Mouse (Mus musculus): Measurements from ENCODE around the gene Adamts14. TPM values are rescaled to one million over a fixed set of nuclear protein-coding genes. Genes with fewer than 3 reads are reported as not detected.

Gene Adamts14
- polyA plus RNA-seq, 1 experiment from 2014 or later, result 1.9 TPM

DNA sequence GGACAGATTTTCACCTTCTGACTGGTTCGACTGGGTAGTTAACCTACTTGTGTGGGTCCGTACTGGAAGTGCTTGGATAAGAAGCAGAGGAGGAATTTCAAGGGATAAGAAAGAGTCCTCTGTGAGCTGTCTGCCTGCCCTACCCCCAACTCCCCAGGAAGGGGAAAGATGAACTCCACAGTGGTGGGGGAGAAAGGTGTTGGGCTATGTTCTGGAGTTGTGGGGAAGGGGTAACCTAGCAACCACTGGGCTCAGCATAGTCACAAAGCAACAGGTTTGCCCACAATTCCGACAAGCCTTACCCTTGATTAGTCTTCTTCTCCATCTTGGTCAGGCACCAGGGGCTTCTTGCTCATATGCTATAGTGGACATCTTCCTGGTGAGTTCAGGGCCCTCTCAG lies 101.6 kb downstream of the Adamts14 start, which contains the start of gene Tbata:
Gene Tbata (plus strand): TSS at position 301 of the 400 bp plus-strand sequence.
- Histone ChIP-seq H3K4me3 (replicated peaks) (no peak within 1 kb of the TSS), H3K27me3 (peaks cover 22% of the 10 kb centered on the region), H3K36me3 (no peaks in the 10 kb centered on the region), H3K4me1 (peaks cover 12% of the 10 kb centered on the region), H3K9ac (no peak within 1 kb of the TSS), H3K27ac (no peak within 1 kb of the TSS), H3K9me3 (replicated peaks) (no peaks in the 10 kb centered on the region), H3K4me2 (no peak within 1 kb of the TSS)
- WGBS, result 74% methylated on average over 3 of the region's 3 CpGs
- ATAC-seq (replicated peaks; ENCODE audit: low FRiP score), result no peak

DNA sequence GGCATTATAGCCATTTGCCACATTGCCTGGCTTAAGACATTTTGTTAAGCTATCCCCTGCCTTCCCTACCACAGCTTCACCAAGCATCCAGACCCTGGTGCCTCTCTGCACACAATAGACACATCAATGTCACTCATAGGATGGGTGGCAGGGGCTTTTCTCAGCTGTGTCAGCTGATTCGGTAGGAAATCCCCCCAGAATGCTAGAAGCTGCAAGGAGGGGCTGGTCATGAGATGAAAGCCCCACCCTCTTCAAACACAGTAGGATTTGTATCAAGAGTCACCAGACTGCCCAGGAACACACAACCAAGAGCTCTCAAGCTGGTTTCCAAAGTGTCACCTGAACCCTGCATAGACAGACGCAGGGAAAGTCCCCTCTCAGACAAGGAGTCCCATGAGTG lies 104.8 kb downstream of the Adamts14 start:
- 72% methylated on average over 2 of the region's 2 CpGs for WGBS
- ATAC-seq (replicated peaks; ENCODE audit: low FRiP score), result no peak
- Histone ChIP-seq H3K9ac (no peak overlapping the region), H3K27me3 (0 out of 2 replicates have a peak, but pooled peaks cover 3% of the 10 kb centered on the region), H3K4me2 (no peak overlapping the region), H3K4me1 (no peaks in the 10 kb centered on the region), H3K36me3 (no peaks in the 10 kb centered on the region), H3K9me3 (replicated peaks) (no peaks in the 10 kb centered on the region), H3K4me3 (replicated peaks) (no peak overlapping the region), H3K27ac (no peak overlapping the region)

DNA sequence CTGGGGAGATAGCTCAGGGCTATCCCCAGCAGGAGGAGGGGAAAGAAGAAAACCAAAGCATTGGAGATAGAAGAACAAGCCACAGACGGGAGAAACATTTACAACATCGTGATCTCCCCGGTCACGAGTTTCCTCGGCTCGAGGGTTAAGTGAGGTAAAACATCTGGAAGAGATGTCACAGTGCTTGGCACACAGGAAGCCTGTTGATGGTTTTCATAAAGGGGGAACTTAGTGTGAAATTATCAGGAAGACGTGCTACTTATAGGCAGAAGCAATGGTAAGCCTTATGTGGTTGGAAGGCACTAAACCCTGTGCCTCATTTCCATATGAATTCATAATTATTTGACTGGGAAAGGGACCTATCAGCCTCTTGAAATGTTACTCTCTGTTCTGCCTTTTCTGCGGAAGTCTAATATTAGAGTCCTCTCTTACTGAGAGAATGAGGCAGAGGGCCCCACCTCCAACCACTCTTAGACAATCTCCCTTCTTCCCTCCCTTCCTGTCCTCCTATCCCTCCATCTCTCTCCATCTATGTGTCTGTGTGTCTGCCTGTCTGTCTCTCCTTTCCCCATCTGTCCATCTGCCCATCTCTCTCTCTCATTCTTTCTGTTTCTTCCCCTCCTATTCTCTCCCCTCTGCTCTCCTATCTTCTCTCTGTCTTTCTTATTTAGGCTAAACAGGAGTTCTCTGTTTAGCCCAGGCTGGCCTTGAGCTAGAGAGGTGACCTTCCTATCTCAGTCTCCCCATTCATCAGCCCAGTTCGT lies 105.7 kb downstream of the Adamts14 start:
- Histone ChIP-seq H3K36me3 (no peaks in the 10 kb centered on the region), H3K9ac (no peak overlapping the region), H3K4me3 (replicated peaks) (no peak overlapping the region), H3K27me3 (0 out of 2 replicates have a peak, but pooled peaks cover 3% of the 10 kb centered on the region), H3K4me2 (no peak overlapping the region), H3K4me1 (no peaks in the 10 kb centered on the region), H3K27ac (no peak overlapping the region), H3K9me3 (replicated peaks) (no peaks in the 10 kb centered on the region)
- no peak for ATAC-seq (replicated peaks; ENCODE audit: low FRiP score)
- WGBS, result 37% methylated on average over 9 of the region's 9 CpGs

DNA sequence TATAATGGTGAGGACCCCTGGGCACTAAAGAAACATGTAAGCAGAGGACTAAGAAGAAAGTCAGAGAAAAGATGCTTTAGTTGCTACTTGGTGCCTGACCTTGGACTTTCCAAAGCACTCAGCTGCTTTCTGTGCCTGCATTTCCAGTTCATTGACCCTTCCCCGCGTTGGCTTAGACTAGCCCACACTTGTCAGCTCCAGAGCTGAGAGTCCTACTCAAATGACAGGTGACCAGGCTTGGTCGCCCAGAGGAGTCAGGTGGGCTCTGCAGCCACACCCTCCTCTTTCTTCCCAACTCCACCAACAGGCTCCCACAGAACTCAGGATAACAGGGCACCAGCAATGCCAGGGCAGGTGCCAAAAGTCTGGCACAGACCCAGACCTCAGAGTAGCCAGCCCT lies 110.9 kb downstream of the Adamts14 start:
- ATAC-seq (replicated peaks; ENCODE audit: low FRiP score), result no peak

DNA sequence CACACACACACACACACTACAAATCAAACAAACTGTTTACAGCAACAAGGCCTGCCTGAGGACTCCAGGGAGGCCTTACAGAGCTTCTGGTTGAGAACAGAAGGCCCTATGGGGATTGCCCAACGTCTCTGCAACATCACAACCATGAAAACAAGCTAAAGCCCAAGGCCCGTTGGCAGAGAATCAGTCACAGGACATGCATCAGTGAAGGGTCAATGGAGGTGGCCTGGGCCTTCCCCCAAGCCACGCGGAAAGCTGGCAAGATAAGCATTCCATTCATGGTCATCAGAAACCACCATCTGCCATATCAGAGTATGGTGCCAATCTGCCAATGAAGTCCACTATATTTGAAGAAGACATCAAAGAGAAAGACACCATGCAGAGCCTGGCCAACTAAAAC lies 112.6 kb downstream of the Adamts14 start:
- 67% methylated on average over 4 of the region's 4 CpGs for WGBS
- H3K36me3 ChIP-seq, result no peaks in the 10 kb centered on the region
- H3K4me3 ChIP-seq (replicated peaks), result no peak overlapping the region
- no peak overlapping the region for H3K4me2 ChIP-seq
- no peaks in the 10 kb centered on the region for H3K9me3 ChIP-seq (replicated peaks)
- no peak for ATAC-seq (replicated peaks; ENCODE audit: low FRiP score)
- no peaks in the 10 kb centered on the region for H3K27me3 ChIP-seq
- H3K4me1 ChIP-seq, result no peaks in the 10 kb centered on the region
- no peak overlapping the region for H3K9ac ChIP-seq
- H3K27ac ChIP-seq, result no peak overlapping the region

More for the DNA sequence above, 110.9 kb downstream of the Adamts14 start:
- H3K27me3 ChIP-seq, result no peaks in the 10 kb centered on the region
- H3K36me3 ChIP-seq, result no peaks in the 10 kb centered on the region
- H3K9ac ChIP-seq, result no peak overlapping the region
- H3K9me3 ChIP-seq (replicated peaks), result no peaks in the 10 kb centered on the region
- H3K4me2 ChIP-seq, result no peak overlapping the region
- no peak overlapping the region for H3K4me3 ChIP-seq (replicated peaks)
- no peak overlapping the region for H3K27ac ChIP-seq
- 28% methylated on average over 3 of the region's 3 CpGs for WGBS
- H3K4me1 ChIP-seq, result no peaks in the 10 kb centered on the region

DNA sequence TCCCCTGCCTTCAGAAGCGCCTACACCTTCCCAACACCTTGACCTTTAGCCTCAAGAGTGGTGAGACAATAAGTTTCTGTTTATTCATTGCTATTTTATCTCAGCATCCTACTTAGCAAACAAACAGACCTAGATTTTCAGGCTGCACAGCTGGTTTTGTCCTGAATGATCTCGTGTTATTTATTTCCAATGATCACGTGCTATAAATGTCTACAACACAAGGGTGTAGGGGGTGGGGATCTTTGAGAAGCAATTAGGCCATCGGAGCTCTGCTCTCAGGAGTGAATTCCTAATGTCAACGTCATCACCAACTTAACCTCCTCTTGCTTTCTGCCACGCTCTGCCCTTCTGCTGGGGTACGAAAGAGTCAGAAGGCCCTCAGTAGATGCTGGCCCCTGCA lies 113.1 kb downstream of the Adamts14 start:
- Histone ChIP-seq H3K36me3 (no peaks in the 10 kb centered on the region), H3K9ac (no peak overlapping the region), H3K9me3 (replicated peaks) (no peaks in the 10 kb centered on the region), H3K4me1 (no peaks in the 10 kb centered on the region), H3K27me3 (no peaks in the 10 kb centered on the region), H3K4me3 (replicated peaks) (no peak overlapping the region), H3K4me2 (no peak overlapping the region), H3K27ac (no peak overlapping the region)
- ATAC-seq (replicated peaks; ENCODE audit: low FRiP score), result no peak
- WGBS, result 73% methylated on average over 7 of the region's 7 CpGs

DNA sequence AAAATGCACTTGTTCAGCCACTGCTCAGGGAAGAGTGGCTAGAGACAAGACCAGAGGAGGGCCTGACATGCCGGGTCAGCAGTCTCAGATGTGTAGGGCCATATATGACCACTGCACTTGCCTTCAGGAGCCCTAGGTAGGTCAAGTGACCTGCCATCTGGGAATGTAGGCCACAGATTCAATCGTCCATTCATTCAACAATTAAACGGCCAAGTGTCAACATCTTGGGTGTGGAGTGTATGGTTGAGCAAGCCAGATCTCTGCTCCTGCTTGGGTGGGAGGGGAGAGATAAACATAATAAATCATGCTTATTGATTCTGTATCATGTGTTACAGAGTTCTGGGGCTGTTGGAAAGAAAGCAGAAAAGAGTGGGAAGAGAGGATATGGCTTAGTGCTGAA lies 114.6 kb downstream of the Adamts14 start:
- H3K27me3 ChIP-seq, result no peaks in the 10 kb centered on the region
- peak; percentile 56; the same call in 1 of the 2 replicates for ATAC-seq (replicated peaks; ENCODE audit: low FRiP score)

DNA sequence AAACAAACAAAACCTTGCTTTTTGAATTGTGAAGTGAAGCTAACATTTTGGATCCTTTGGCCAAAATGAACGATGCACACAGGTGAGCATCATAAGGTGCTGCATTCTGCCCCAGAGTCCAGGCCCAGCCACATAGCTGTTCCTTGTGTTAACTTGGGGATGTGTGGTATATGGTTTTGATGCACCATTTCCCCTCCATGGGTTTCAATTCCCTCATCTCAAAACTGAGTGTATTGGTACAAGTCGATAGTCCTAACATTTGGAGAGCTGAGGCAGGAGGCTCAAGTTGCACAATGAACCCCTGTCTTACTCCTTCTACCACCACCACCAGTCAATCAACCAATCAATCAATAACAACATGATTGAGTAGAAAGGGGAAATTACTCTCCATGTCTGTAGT lies 116.8 kb downstream of the Adamts14 start:
- Histone ChIP-seq H3K9ac (no peak overlapping the region), H3K4me2 (no peak overlapping the region), H3K4me1 (no peaks in the 10 kb centered on the region), H3K9me3 (replicated peaks) (no peaks in the 10 kb centered on the region), H3K27ac (no peak overlapping the region), H3K36me3 (no peaks in the 10 kb centered on the region), H3K27me3 (no peaks in the 10 kb centered on the region), H3K4me3 (replicated peaks) (no peak overlapping the region)
- ATAC-seq (replicated peaks; ENCODE audit: low FRiP score), result no peak
- WGBS, result 89% methylated on average over 2 of the region's 2 CpGs

More for the DNA sequence above, 114.6 kb downstream of the Adamts14 start:
- no peaks in the 10 kb centered on the region for H3K9me3 ChIP-seq (replicated peaks)
- H3K4me1 ChIP-seq, result no peaks in the 10 kb centered on the region
- H3K36me3 ChIP-seq, result no peaks in the 10 kb centered on the region
- H3K27ac ChIP-seq, result no peak overlapping the region
- no peak overlapping the region for H3K4me2 ChIP-seq
- no peak overlapping the region for H3K9ac ChIP-seq
- WGBS, result 40% methylated on average over 3 of the region's 3 CpGs
- no peak overlapping the region for H3K4me3 ChIP-seq (replicated peaks)

DNA sequence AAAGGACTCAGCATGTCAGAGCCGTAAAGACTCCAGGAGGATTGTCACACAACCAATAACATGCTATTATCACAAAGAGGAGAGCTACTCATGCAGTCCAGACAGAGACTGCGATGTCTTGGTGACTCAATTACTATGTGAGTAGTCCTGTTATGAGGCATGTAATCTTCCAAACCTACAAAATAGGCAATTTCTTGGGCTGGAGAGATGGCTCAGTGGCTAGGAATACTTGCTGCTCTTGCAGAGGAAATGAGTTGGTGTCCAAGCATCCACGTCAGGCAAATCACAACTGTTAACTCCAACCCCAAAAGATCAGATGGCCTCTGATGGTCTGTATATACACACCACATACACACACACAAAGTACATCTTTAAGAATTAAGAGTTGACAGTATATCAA lies 117.6 kb downstream of the Adamts14 start:
- Histone ChIP-seq H3K36me3 (no peaks in the 10 kb centered on the region), H3K4me2 (no peak overlapping the region), H3K27ac (no peak overlapping the region), H3K9ac (no peak overlapping the region), H3K4me1 (peaks cover under 1% of the 10 kb centered on the region; the same call in 1 of the 2 replicates), H3K27me3 (no peaks in the 10 kb centered on the region), H3K4me3 (replicated peaks) (no peak overlapping the region), H3K9me3 (replicated peaks) (no peaks in the 10 kb centered on the region)
- WGBS, result 78% methylated on average over 3 of the region's 3 CpGs
- ATAC-seq (replicated peaks; ENCODE audit: low FRiP score), result no peak

DNA sequence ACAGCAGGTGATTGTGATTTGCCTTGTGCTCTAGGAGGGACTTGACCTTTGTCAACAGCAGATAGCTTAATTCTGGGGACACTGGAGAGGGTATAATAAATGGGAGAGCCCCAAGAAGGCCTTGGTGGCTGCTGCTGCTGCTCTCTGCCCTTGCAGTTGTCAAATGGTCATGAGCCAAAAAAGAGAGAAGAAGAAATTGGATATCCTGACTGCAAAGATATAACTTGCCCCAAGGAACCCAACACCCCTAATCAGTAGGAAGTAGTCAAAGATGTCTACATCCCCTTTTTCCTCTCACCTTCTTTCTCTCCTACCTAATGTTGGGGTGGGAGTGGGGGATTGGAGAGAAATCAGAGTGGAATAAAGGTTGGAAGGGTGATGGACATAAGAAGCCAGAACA lies 121.1 kb downstream of the Adamts14 start:
- ATAC-seq (replicated peaks; ENCODE audit: low FRiP score), result no peak
- Histone ChIP-seq H3K4me3 (replicated peaks) (no peak overlapping the region), H3K9me3 (replicated peaks) (no peaks in the 10 kb centered on the region), H3K4me1 (peaks cover 8% of the 10 kb centered on the region), H3K9ac (no peak overlapping the region), H3K36me3 (no peaks in the 10 kb centered on the region), H3K27ac (no peak overlapping the region), H3K4me2 (no peak overlapping the region), H3K27me3 (no peaks in the 10 kb centered on the region)

DNA sequence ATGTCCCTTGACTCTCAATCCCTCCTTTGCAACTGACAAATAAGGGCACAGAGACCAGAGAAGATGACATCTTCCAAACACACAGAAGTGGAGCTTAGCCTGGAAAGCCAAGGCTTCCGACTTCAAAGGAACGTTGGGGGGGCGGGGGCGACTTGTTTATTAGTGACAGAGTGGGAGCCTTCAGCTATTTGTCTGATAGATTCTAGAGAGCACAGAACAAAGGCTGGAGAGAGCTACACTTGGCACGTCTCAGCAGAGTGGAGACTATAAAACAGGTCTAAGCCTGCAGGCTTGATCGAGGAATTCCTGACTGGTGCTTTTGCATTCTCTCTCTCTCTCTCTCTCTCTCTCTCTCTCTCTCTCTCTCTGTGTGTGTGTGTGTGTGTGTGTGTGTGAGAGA lies 122.6 kb downstream of the Adamts14 start:
- no peaks in the 10 kb centered on the region for H3K9me3 ChIP-seq (replicated peaks)
- H3K36me3 ChIP-seq, result no peaks in the 10 kb centered on the region
- ATAC-seq (replicated peaks; ENCODE audit: low FRiP score), result no peak
- H3K27ac ChIP-seq, result 0 out of 2 replicates have a peak overlapping the region, but pooled peaks have one; percentile 18
- WGBS, result 13% methylated on average over 6 of the region's 6 CpGs
- H3K27me3 ChIP-seq, result no peaks in the 10 kb centered on the region
- H3K4me3 ChIP-seq (replicated peaks), result no peak overlapping the region
- H3K9ac ChIP-seq, result no peak overlapping the region
- H3K4me2 ChIP-seq, result no peak overlapping the region
- H3K4me1 ChIP-seq, result peaks cover 13% of the 10 kb centered on the region

DNA sequence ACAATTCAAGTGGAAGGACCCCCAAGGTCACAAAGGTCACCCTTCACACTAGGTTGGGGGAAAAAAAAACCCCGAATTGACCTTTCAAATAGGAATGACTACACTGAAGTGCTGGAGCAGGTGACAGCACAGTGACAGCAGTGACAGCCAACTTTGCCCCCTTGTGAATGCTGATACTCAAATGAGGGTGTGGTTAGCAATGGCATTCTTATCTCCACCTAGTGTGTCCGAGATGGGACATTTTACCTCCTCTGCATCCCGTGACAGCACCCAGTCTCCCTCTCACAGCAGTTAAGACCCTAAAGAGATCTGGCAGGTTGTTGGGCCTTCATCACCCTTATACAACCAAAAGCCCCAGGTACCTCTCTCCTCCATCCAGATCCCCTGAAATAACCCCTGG lies 123.8 kb downstream of the Adamts14 start:
- WGBS, result 88% methylated on average over 3 of the region's 3 CpGs
- Histone ChIP-seq H3K27ac (no peak overlapping the region), H3K4me1 (peaks cover 16% of the 10 kb centered on the region), H3K4me2 (no peak overlapping the region), H3K4me3 (replicated peaks) (no peak overlapping the region), H3K36me3 (no peaks in the 10 kb centered on the region), H3K27me3 (no peaks in the 10 kb centered on the region), H3K9ac (no peak overlapping the region), H3K9me3 (replicated peaks) (no peaks in the 10 kb centered on the region)
- no peak for ATAC-seq (replicated peaks; ENCODE audit: low FRiP score)
